Mouse (Mus musculus) midbrain, embryonic 11.5 days (tissue): ENCODE measurements around the gene BC048679. TPM values are rescaled to one million over a fixed set of nuclear protein-coding genes. Genes with fewer than 3 reads are reported as not detected.

Experiments
- ATAC-seq: fragments of 200-750 bp; cut with Nextera tagmentation; 2 replicates; pipeline ENCODE4 v1.8.0; 2017; ENCODE audit warnings: moderate TSS enrichment, moderate library complexity; ENCODE audit not compliant: low FRiP score
- DNase-seq: peaks from one replicate; pipeline ENCODE4 v3.0.0; 2015; ENCODE audit warnings: low spot score; ENCODE audit errors: missing footprints
- H3K27ac ChIP-seq: fragments of 300-500 bp; sonication (generic); 2 replicates; pipeline ENCODE4 v1.5.1; 2014; ENCODE audit warnings: low read depth, low read length
- H3K27me3 ChIP-seq: fragments of 300-500 bp; sonication (generic); 2 replicates; pipeline ENCODE4 v1.6.1; 2014; ENCODE audit warnings: mild to moderate bottlenecking, low read length, moderate library complexity, mixed read lengths; ENCODE audit not compliant: control insufficient read depth, insufficient read depth
- H3K36me3 ChIP-seq: fragments of 300-500 bp; sonication (generic); 2 replicates; pipeline ENCODE4 v1.6.1; 2014; ENCODE audit warnings: mild to moderate bottlenecking, low read length, moderate library complexity, mixed read lengths; ENCODE audit not compliant: control insufficient read depth, insufficient read depth
- H3K4me1 ChIP-seq: fragments of 300-500 bp; sonication (generic); 2 replicates; pipeline ENCODE4 v1.6.1; 2014; ENCODE audit warnings: low read length; ENCODE audit not compliant: control insufficient read depth, insufficient read depth
- H3K4me2 ChIP-seq: fragments of 300-500 bp; sonication (generic); 2 replicates; pipeline ENCODE4 v1.6.1; 2014; ENCODE audit warnings: mild to moderate bottlenecking, moderate library complexity
- H3K4me3 ChIP-seq: fragments of 300-500 bp; sonication (generic); 2 replicates; pipeline ENCODE4 v1.5.1; 2014; ENCODE audit warnings: low read depth, low read length
- H3K9ac ChIP-seq: fragments of 300-500 bp; sonication (generic); 2 replicates; pipeline ENCODE4 v1.6.1; 2014; ENCODE audit warnings: low read length
- H3K9me3 ChIP-seq: fragments of 300-500 bp; sonication (generic); 2 replicates; pipeline ENCODE4 v1.6.1; 2016; ENCODE audit warnings: low read length; ENCODE audit not compliant: control insufficient read depth
- WGBS: fragments of 180-500 bp; shearing (Covaris S2); extraction: QIAGEN DNeasy Blood & Tissue Kit; methylation state at CpG from one replicate; pipeline ENCODE4 v1.1.7; 2014; 5-methylcytosine and 5-hydroxymethylcytosine counted together
- microRNA counts: library from miRNA; unstranded; fragments of <30 nt; microRNA quantifications from one replicate; lab custom pipeline; 2015
- polyA plus RNA-seq: library from polyadenylated mRNA; unstranded; fragments of >200 nt; fragmentation: Nextera tagmentation; extraction: Ambion mirVana; gene quantifications from 2 replicates; pipeline ENCODE4 v1.2.1, GENCODE M21; 2014

Gene BC048679
- polyA plus RNA-seq, 1 experiment from 2014 or later, result not detected

GRCm38 (mm10) chr7:81455155-81455651, 42.9 kb downstream of the BC048679 start, which contains the start of gene Cpeb1:
TSS of gene Cpeb1 (minus strand) at chr7:81455465.
- peak within 1 kb of the TSS; percentile 46 for H3K4me3 ChIP-seq
- peak; percentile 92 for DNase-seq
- no peaks in the 10 kb centered on the region for H3K36me3 ChIP-seq
- no peaks in the 10 kb centered on the region for H3K9me3 ChIP-seq
- WGBS, result under 1% methylated on average over 28 of the region's 28 CpGs
- peaks cover 22% of the 10 kb centered on the region for H3K4me1 ChIP-seq
- peaks cover 48% of the 10 kb centered on the region for H3K27me3 ChIP-seq
- H3K9ac ChIP-seq, result peak within 1 kb of the TSS; percentile 40; the same call in 1 of the 2 replicates
- peak within 1 kb of the TSS; percentile 80 for H3K4me2 ChIP-seq
- peak; percentile 43; the same call in 1 of the 2 replicates for ATAC-seq
- H3K27ac ChIP-seq, result no peak within 1 kb of the TSS

DNA sequence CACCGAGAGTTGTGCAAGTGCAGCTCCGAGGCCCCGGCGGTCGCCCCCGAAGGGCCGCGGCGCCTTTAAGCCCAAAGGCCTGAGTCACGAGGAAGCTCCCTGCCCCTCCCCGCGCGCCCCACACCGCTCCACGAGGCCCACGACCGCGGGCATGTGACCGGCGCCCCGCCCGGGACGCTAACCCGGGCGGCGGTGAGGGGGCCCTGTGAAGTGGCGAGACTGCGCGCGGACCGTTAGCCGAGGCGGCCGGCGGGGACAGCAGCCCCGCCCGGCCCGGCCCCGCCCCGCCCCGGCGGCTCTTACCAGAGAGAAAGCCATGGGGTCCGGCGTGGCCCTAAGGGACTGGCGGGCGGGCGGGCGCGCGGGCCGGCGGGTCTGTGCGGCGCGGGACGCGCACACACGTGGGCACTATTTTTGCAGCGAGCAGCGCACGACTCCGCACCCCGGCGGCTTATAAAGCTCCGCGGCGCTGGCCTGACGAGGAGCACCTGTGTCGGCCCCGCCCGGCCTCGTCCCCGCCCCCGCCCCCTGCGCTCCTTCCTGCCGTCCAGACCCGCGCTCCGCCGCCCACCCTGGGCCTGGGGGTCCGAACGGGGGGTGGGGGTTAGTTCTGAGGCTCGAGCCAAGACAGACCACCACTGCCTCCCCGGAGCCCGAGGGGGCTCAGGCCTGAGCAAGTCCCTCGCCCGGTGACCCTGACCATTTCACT, 43.6 kb downstream of the BC048679 start:
- H3K27ac ChIP-seq, result no peak overlapping the region
- H3K27me3 ChIP-seq, result peaks cover 48% of the 10 kb centered on the region

DNA sequence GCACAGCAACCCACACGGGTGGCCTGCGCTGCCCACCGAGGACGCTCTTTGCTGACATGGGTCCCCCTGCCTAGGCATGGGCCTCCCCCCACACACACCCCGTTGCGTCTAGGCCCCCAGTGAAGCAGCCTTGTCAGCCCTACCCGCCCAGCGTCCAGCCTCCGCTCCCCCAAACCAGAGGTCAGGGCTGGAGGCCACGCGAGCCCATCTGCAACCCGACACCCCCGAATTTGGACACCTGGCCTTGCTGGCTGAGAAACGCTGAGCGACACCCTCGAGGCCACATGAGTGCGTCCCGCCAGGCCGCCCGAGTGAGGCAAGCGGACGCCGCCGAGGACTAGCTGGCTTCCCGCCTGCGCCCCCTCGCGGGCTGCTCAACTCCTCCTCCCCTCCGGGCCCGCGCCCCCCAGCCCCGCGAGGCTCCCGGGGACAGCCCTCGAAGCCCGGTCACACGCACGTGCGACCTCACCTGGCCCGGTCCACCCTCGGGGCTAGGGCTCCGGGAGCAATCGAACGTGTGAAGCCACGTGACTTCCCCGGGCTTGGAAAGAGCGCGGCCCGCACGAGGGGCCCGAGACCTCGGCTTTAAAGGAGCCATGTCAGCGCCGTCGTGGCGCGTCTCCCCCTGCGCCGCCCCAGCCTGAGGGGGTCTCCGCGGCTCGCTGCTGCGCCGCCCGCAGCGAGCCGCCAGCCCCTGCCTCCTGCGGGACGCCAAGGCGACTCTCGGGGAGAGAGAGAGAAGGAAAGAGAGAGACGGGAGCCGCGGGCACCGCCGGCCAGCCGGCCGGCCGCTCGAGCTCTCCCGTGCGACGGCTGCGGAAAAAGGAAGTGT, 44.4 kb downstream of the BC048679 start:
- H3K4me3 ChIP-seq, result peak overlapping the region; percentile 46
- H3K27ac ChIP-seq, result no peak overlapping the region
- H3K36me3 ChIP-seq, result no peaks in the 10 kb centered on the region
- peak; percentile 54; the same call in 1 of the 2 replicates for ATAC-seq
- WGBS, result 6% methylated on average over 75 of the region's 84 CpGs
- H3K27me3 ChIP-seq, result peaks cover 48% of the 10 kb centered on the region
- DNase-seq, result peak; percentile 93
- H3K4me2 ChIP-seq, result peak overlapping the region; percentile 80
- H3K4me1 ChIP-seq, result peaks cover 22% of the 10 kb centered on the region
- no peaks in the 10 kb centered on the region for H3K9me3 ChIP-seq
- no peak overlapping the region for H3K9ac ChIP-seq

More for the DNA sequence above, 43.6 kb downstream of the BC048679 start:
- no peaks in the 10 kb centered on the region for H3K9me3 ChIP-seq
- 1% methylated on average over 61 of the region's 87 CpGs for WGBS
- DNase-seq (peak; percentile 90), ATAC-seq (peak; percentile 78)
- H3K36me3 ChIP-seq, result no peaks in the 10 kb centered on the region
- H3K9ac ChIP-seq, result peak overlapping the region; percentile 40; the same call in 1 of the 2 replicates
- H3K4me2 ChIP-seq, result peak overlapping the region; percentile 80
- peak overlapping the region; percentile 46 for H3K4me3 ChIP-seq
- peaks cover 22% of the 10 kb centered on the region for H3K4me1 ChIP-seq

- Histone ChIP-seq H3K36me3 (no peaks in the 10 kb centered on the region), H3K4me2 (peak overlapping the region; percentile 80), H3K4me3 (peak overlapping the region; percentile 15; the same call in 1 of the 2 replicates), H3K9ac (no peak overlapping the region), H3K27ac (no peak overlapping the region), H3K27me3 (peaks cover 48% of the 10 kb centered on the region), H3K9me3 (no peaks in the 10 kb centered on the region), H3K4me1 (peaks cover 22% of the 10 kb centered on the region)
- ATAC-seq, result peak; percentile 61
- peak; percentile 94 for DNase-seq
- 3% methylated on average over 21 of the region's 21 CpGs for WGBS
These were observed 45.1 kb downstream of the BC048679 start for GRCm38 (mm10) chr7:81452971-81453441.

MicroRNA genes within 50 kb of the gene (microRNA counts, 519-probe panel; counts per million panel counts)
- not detected for microRNA mmu-miR-1839-3p (lab: Ali Mortazavi, UCI)
- 3,685 counts per million, percentile 23 among the panel's probes with 10 or more counts for microRNA mmu-miR-1839-5p (lab: Ali Mortazavi, UCI)

Other genes starting within 250 kb of the BC048679 start
- gene Rps17, start 153.0 kb downstream of the BC048679 start, polyA plus RNA-seq, result 1,045 and 1,155 TPM in 2 replicates
- 1.4 and 2.2 TPM in 2 replicates for gene Cpeb1, start 42.8 kb downstream of the BC048679 start, polyA plus RNA-seq
- 33.4 and 34.4 TPM in 2 replicates for gene Ap3b2, start 4.4 kb downstream of the BC048679 start, polyA plus RNA-seq
- 0.08 and 0.22 TPM in 2 replicates for gene Fsd2, start 68.7 kb upstream of the BC048679 start, polyA plus RNA-seq
- gene Whamm, start 73.0 kb upstream of the BC048679 start, polyA plus RNA-seq, result 4.2 and 5.7 TPM in 2 replicates
- gene Homer2, start 209.2 kb upstream of the BC048679 start, polyA plus RNA-seq, result 19.6 and 22.4 TPM in 2 replicates